In genomic region chr1:164457531-164458244, GRCm38 (mm10) we compare ENCODE assay signal across 8 mouse cellular contexts. TPM values are rescaled to one million over a fixed set of nuclear protein-coding genes. Genes with fewer than 3 reads are reported as not detected.
A peak's percentile ranks its signal among the peaks of the same experiment; 100 is the strongest.
DNase-seq lines count a peak whose midpoint lies in the region; ATAC-seq and TF ChIP-seq lines count a peak whose summit lies in the region.

No protein-coding gene starts in this region.

- no peak; the same call in 1 of the 2 replicates for TF ChIP-seq POLR2A in heart, adult 2 months (IDR thresholded peaks at IDR 0.05; ENCODE audit: insufficient read depth, low read depth, low read length)

- peak; percentile 85 for ATAC-seq in forebrain, embryonic 11.5 days (replicated peaks; ENCODE audit: low FRiP score)
- ATAC-seq in hindbrain, embryonic 12.5 days (ENCODE audit: low FRiP score): peak; percentile 89
- ATAC-seq in liver, embryonic 14.5 days (ENCODE audit: insufficient read depth): peak; percentile 65
- ATAC-seq in neural tube, embryonic 13.5 days (ENCODE audit: low read depth): peak; percentile 94

- peak overlapping the region; percentile 80 for H3K9ac ChIP-seq in heart, adult 2 months (ENCODE audit: low read depth, low read length)
- H3K9ac ChIP-seq in forebrain, embryonic 11.5 days (ENCODE audit: low read length): peak overlapping the region; percentile 66
- H3K9ac ChIP-seq in hindbrain, embryonic 12.5 days: peak overlapping the region; percentile 86
- peak overlapping the region; percentile 25; the same call in 1 of the 2 replicates for H3K9ac ChIP-seq in liver, embryonic 14.5 days (replicated peaks)
- H3K9ac ChIP-seq in neural tube, embryonic 13.5 days: peak overlapping the region; percentile 92

- DNase-seq in heart, adult 2 months: peak; percentile 77 to 82
- DNase-seq in heart, adult 8-10 months (ENCODE audit: low spot score): no peak
- DNase-seq in adrenal gland, adult (ENCODE audit: inconsistent age in 2 of 2, low spot score in 1 of 2): peak; percentile 77 to 90
- peak; percentile 89 for DNase-seq in forebrain, embryonic 11.5 days (ENCODE audit: low spot score)
- no peak for DNase-seq in liver, embryonic 14.5 days (ENCODE audit: low read depth in 3 of 3, low spot score in 3 of 3)
- DNase-seq in thymus, postnatal 25 days: peak; percentile 87

- H3K4me2 ChIP-seq in forebrain, embryonic 11.5 days (ENCODE audit: low read depth, low read length, severe bottlenecking): peak overlapping the region; percentile 56
- H3K4me2 ChIP-seq in hindbrain, embryonic 12.5 days (replicated peaks): peak overlapping the region; percentile 77
- peak overlapping the region; percentile 23 for H3K4me2 ChIP-seq in liver, embryonic 14.5 days (ENCODE audit: low read depth)
- peak overlapping the region; percentile 72 for H3K4me2 ChIP-seq in neural tube, embryonic 13.5 days

- no peaks in the 10 kb centered on the region; the same call in 1 of the 2 replicates for H3K27me3 ChIP-seq in heart, adult 2 months (ENCODE audit: control insufficient read depth, insufficient read depth, low read length)
- no peaks in the 10 kb centered on the region; the same call in 1 of the 2 replicates for H3K27me3 ChIP-seq in forebrain, embryonic 11.5 days (ENCODE audit: control insufficient read depth, insufficient read depth, low read length)
- H3K27me3 ChIP-seq in hindbrain, embryonic 12.5 days: peaks cover 14% of the 10 kb centered on the region
- H3K27me3 ChIP-seq in liver, embryonic 14.5 days (ENCODE audit: control insufficient read depth, insufficient read depth, low read length): peaks cover 33% of the 10 kb centered on the region
- peaks cover 14% of the 10 kb centered on the region for H3K27me3 ChIP-seq in neural tube, embryonic 13.5 days

- TF ChIP-seq EP300 in heart, adult 2 months (IDR thresholded peaks at IDR 0.05; ENCODE audit: insufficient read depth, low read depth, low read length): no peak
- no peak for TF ChIP-seq EP300 in liver, embryonic 14.5 days (IDR thresholded peaks at IDR 0.05; ENCODE audit: low read depth)

- H3K79me2 ChIP-seq in heart, adult 2 months (replicated peaks; ENCODE audit: control insufficient read depth, insufficient read depth, low read length): no peaks in the 10 kb centered on the region; the same call in 1 of the 2 replicates

- peaks cover 5% of the 10 kb centered on the region for H3K4me1 ChIP-seq in heart, adult 2 months (ENCODE audit: control insufficient read depth, insufficient read depth, low read length)
- peaks cover 14% of the 10 kb centered on the region for H3K4me1 ChIP-seq in forebrain, embryonic 11.5 days (replicated peaks; ENCODE audit: control insufficient read depth, insufficient read depth, low read length)
- peaks cover 42% of the 10 kb centered on the region for H3K4me1 ChIP-seq in hindbrain, embryonic 12.5 days
- H3K4me1 ChIP-seq in liver, embryonic 14.5 days (replicated peaks; ENCODE audit: control insufficient read depth in 2 of 2, insufficient read depth in 2 of 2, low read length in 1 of 2): no peaks in the 10 kb centered on the region
- H3K4me1 ChIP-seq in neural tube, embryonic 13.5 days (replicated peaks): peaks cover 69% of the 10 kb centered on the region

- peak overlapping the region; percentile 71 for H3K4me3 ChIP-seq in heart, adult 2 months
- peak overlapping the region; percentile 56 for H3K4me3 ChIP-seq in forebrain, embryonic 11.5 days (ENCODE audit: low read depth, low read length)
- peak overlapping the region; percentile 68 for H3K4me3 ChIP-seq in hindbrain, embryonic 12.5 days
- H3K4me3 ChIP-seq in liver, embryonic 14.5 days (ENCODE audit: insufficient read depth in 1 of 2, low read depth in 2 of 2, low read length in 2 of 2): peak overlapping the region; percentile 43 to 55
- H3K4me3 ChIP-seq in neural tube, embryonic 13.5 days: peak overlapping the region; percentile 79

- intact Hi-C loops in heart, adult 2 months (cut with DNase I): loop anchor here (2.0 to 5.0 kb wide), 2 partner anchors 90 to 311 kb away; no protein-coding TSS in a partner anchor

- peak overlapping the region; percentile 94 for H3K27ac ChIP-seq in heart, adult 2 months
- H3K27ac ChIP-seq in forebrain, embryonic 11.5 days (ENCODE audit: low read depth, low read length): peak overlapping the region; percentile 83
- H3K27ac ChIP-seq in hindbrain, embryonic 12.5 days: peak overlapping the region; percentile 92
- H3K27ac ChIP-seq in liver, embryonic 14.5 days: no peak overlapping the region
- peak overlapping the region; percentile 95 for H3K27ac ChIP-seq in neural tube, embryonic 13.5 days (replicated peaks)

- WGBS in heart, adult 2 months: under 1% methylated on average over 67 of the region's 76 CpGs
- under 1% methylated on average over 51 of the region's 76 CpGs for WGBS in forebrain, embryonic 11.5 days
- under 1% methylated on average over 62 of the region's 76 CpGs for WGBS in hindbrain, embryonic 12.5 days
- WGBS in liver, embryonic 14.5 days (ENCODE audit: insufficient replicate concordance): under 1% methylated on average over 72 of the region's 76 CpGs
- WGBS in neural tube, embryonic 13.5 days: under 1% methylated on average over 66 of the region's 76 CpGs

- peaks cover 9% of the 10 kb centered on the region; the same call in 1 of the 2 replicates for H3K36me3 ChIP-seq in heart, adult 2 months (ENCODE audit: control insufficient read depth, insufficient read depth, low read length)
- no peaks in the 10 kb centered on the region for H3K36me3 ChIP-seq in forebrain, embryonic 11.5 days (ENCODE audit: control insufficient read depth, insufficient read depth, low read length)
- peaks cover 11% of the 10 kb centered on the region for H3K36me3 ChIP-seq in hindbrain, embryonic 12.5 days
- H3K36me3 ChIP-seq in liver, embryonic 14.5 days (replicated peaks; ENCODE audit: control insufficient read depth, insufficient read depth, low read depth): no peaks in the 10 kb centered on the region
- peaks cover 9% of the 10 kb centered on the region for H3K36me3 ChIP-seq in neural tube, embryonic 13.5 days

- TF ChIP-seq CTCF in heart, adult 2 months (IDR thresholded peaks at IDR 0.05): no peak
- no peak for TF ChIP-seq CTCF in liver, embryonic 14.5 days (IDR thresholded peaks at IDR 0.05; ENCODE audit: low read depth)

- no peaks in the 10 kb centered on the region for H3K9me3 ChIP-seq in forebrain, embryonic 11.5 days (ENCODE audit: control insufficient read depth, low read length)
- no peaks in the 10 kb centered on the region for H3K9me3 ChIP-seq in hindbrain, embryonic 12.5 days (replicated peaks)
- H3K9me3 ChIP-seq in liver, embryonic 14.5 days (ENCODE audit: control insufficient read depth, low read length): no peaks in the 10 kb centered on the region
- H3K9me3 ChIP-seq in neural tube, embryonic 13.5 days: no peaks in the 10 kb centered on the region

RNA-seq across cellular contexts. Expression of gene Atp1b1, which starts 0.5 kb away (rescaled TPM):
- 100 to 1,000 TPM; 328 to 391 TPM for total RNA-seq in heart, adult 2 months (2021)
- polyA plus RNA-seq in heart, adult 2 months (2012; rRNA removed): 136 and 178 TPM in 2 replicates
- total RNA-seq in heart, adult 8-10 months (2022): 100 to 1,000 TPM; 315 to 378 (median 343) TPM
- polyA plus RNA-seq in forebrain, embryonic 11.5 days (2014; fragmentation: Nextera tagmentation; extraction: Ambion mirVana): 14.3 and 17.8 TPM in 2 replicates
- 57.6 and 61.7 TPM in 2 replicates for polyA plus RNA-seq in hindbrain, embryonic 12.5 days (2016; fragmentation: Nextera tagmentation; extraction: Ambion mirVana)
- polyA plus RNA-seq in liver, embryonic 14.5 days (2012; rRNA removed): 6.6 and 7.9 TPM in 2 replicates
- 6.5 and 7.6 TPM in 2 replicates for polyA plus RNA-seq in liver, embryonic 14.5 days (2014; fragmentation: Nextera tagmentation; extraction: Ambion mirVana)
- polyA plus RNA-seq in neural tube, embryonic 13.5 days (2015; fragmentation: Nextera tagmentation; extraction: Ambion mirVana): 164 and 166 TPM in 2 replicates

Comparison
In these comparisons a context has a peak if more than half of its experiments do, and no peak if none do; other contexts are left out.
1. DNase-seq: peak in heart, adult 2 months (2 of 2), adrenal gland, adult (2 of 2), forebrain, embryonic 11.5 days (single experiment) and thymus, postnatal 25 days (single experiment); none in heart, adult 8-10 months (single experiment) and liver, embryonic 14.5 days (0 of 3).
2. H3K9ac ChIP-seq: peak in every context shown above with its lines; median percentile 92 in neural tube, embryonic 13.5 days; 86 in hindbrain, embryonic 12.5 days; 80 in heart, adult 2 months; 66 in forebrain, embryonic 11.5 days; 25 in liver, embryonic 14.5 days.
3. H3K4me2 ChIP-seq: peak in every context shown above with its lines; median percentile 77 in hindbrain, embryonic 12.5 days; 72 in neural tube, embryonic 13.5 days; 56 in forebrain, embryonic 11.5 days; 23 in liver, embryonic 14.5 days.
4. Peak in every context shown above with its lines, with median percentiles within 50 percentile points of each other: H3K4me3 ChIP-seq and ATAC-seq.